In the genomic region with DNA sequence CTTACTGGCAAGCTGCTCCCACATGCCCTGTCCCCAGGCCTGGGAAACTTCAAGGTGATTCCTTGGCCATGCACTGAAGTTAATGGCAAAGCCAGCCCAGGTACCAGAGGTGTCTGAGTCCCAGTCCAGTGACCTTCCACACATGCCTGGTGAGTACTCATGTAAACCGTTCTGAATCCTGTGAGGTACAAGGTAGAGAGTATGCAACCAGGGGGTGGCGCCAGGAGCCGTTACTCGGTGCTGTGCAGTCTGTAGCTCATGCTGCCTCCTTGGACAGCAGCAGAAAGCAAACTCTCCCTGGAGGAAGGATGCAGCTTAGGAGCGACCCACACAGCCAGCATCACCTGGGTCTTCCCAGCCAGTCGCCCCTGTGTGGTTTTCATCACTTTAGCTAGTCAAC, we compare ENCODE assay signal across 8 mouse cellular contexts.
DNase-seq lines count a peak whose midpoint lies in the region; ATAC-seq and TF ChIP-seq lines count a peak whose summit lies in the region.
"Had no signal": no experiment of that assay in that cellular context is flagged by ENCODE, and none has a peak within 500 bp of the region (broad histone marks: within the 10 kb centered on the region; RNA-seq: fewer than 3 reads in every experiment).

No protein-coding gene starts in this region.

- WGBS in lung, adult 2 months, result 62% methylated on average over 6 of the region's 6 CpGs
- WGBS in forebrain, embryonic 12.5 days, result 22% methylated on average over 6 of the region's 6 CpGs
- 59% methylated on average over 6 of the region's 6 CpGs for WGBS in small intestine, adult 2 months

- TF ChIP-seq CTCF in lung, adult 2 months (IDR thresholded peaks at IDR 0.05; ENCODE audit: insufficient read depth, low read length), result peak; percentile 48; the same call in 1 of the 2 replicates
- peak; percentile 47; the same call in 1 of the 2 replicates for TF ChIP-seq CTCF in small intestine, adult 2 months (IDR thresholded peaks at IDR 0.05; ENCODE audit: extremely low read depth, insufficient read length, insufficient replicate concordance, low read depth, low read length)

- H3K36me3 ChIP-seq in forebrain, embryonic 12.5 days (replicated peaks), result no peaks in the 10 kb centered on the region
- no peaks in the 10 kb centered on the region for H3K36me3 ChIP-seq in small intestine, adult 2 months (ENCODE audit: control insufficient read depth, insufficient read depth, low read length)

- no peak overlapping the region for H3K4me3 ChIP-seq in lung, adult 2 months (replicated peaks; ENCODE audit: extremely low read depth, low read depth, low read length)
- no peak overlapping the region for H3K4me3 ChIP-seq in forebrain, embryonic 12.5 days (replicated peaks)
- no peak overlapping the region for H3K4me3 ChIP-seq in small intestine, adult 2 months (ENCODE audit: low read depth, low read length)
- H3K4me3 ChIP-seq: erythroblast, embryonic 14.5 days had no signal

- H3K4me2 ChIP-seq in forebrain, embryonic 12.5 days, result no peak overlapping the region

- no peaks in the 10 kb centered on the region for H3K4me1 ChIP-seq in lung, adult 2 months (ENCODE audit: control insufficient read depth, insufficient read depth, low read length)
- peaks cover 2% of the 10 kb centered on the region; the same call in 1 of the 2 replicates for H3K4me1 ChIP-seq in forebrain, embryonic 12.5 days
- no peaks in the 10 kb centered on the region; the same call in 1 of the 2 replicates for H3K4me1 ChIP-seq in small intestine, adult 2 months (ENCODE audit: control insufficient read depth, insufficient read depth, insufficient read length, low read length)

- no peak for TF ChIP-seq POLR2A in lung, adult 2 months (IDR thresholded peaks at IDR 0.05; ENCODE audit: borderline replicate concordance, extremely low read depth, low read depth, low read length)
- no peak for TF ChIP-seq POLR2A in small intestine, adult 2 months (IDR thresholded peaks at IDR 0.05; ENCODE audit: low read depth, low read length)

- no peak overlapping the region for H3K9ac ChIP-seq in forebrain, embryonic 12.5 days

- H3K27ac ChIP-seq in forebrain, embryonic 12.5 days, result no peak overlapping the region
- H3K27ac ChIP-seq in small intestine, adult 2 months (ENCODE audit: insufficient read depth, low read depth, low read length), result no peak overlapping the region

- no peak for DNase-seq in lung, adult 2 months
- DNase-seq in lung, adult 18-20 months, result no peak
- DNase-seq in brain, adult 2 months (ENCODE audit: low read depth, low spot score), result peak; percentile 48
- DNase-seq in kidney, postnatal 25 days, result peak; percentile 84 to 89
- DNase-seq in left cerebral cortex, adult 9 months (ENCODE audit: low spot score in 2 of 2), result no peak

- H3K27me3 ChIP-seq in forebrain, embryonic 12.5 days, result peaks cover 35% of the 10 kb centered on the region
- no peaks in the 10 kb centered on the region for H3K27me3 ChIP-seq in small intestine, adult 2 months (ENCODE audit: control insufficient read depth, insufficient read depth, low read length)

- H3K9me3 ChIP-seq in forebrain, embryonic 12.5 days, result no peaks in the 10 kb centered on the region

- 0 out of 2 replicates have a peak, but pooled peaks have one; percentile 33 for ATAC-seq in forebrain, embryonic 12.5 days (ENCODE audit: low FRiP score)

Comparison
In these comparisons a context has a peak if more than half of its experiments do, and no peak if none do; other contexts are left out.
1. DNase-seq: peak in brain, adult 2 months (single experiment) and kidney, postnatal 25 days (2 of 2); none in lung, adult 2 months (single experiment), lung, adult 18-20 months (0 of 2) and left cerebral cortex, adult 9 months (0 of 2).